Mouse (Mus musculus) bone marrow, adult 2 months (tissue): ENCODE data around the gene Pde5a.

Experiments
- CTCF ChIP-seq: fragments of 200-500 bp; IDR thresholded peaks from 2 replicates; pipeline ENCODE4 v1.5.1; 2011; ENCODE audit warnings: low read length, control low read depth; ENCODE audit not compliant: control insufficient read depth, insufficient read depth
- POLR2A ChIP-seq: fragments of 200-500 bp; IDR thresholded peaks from 2 replicates; pipeline ENCODE4 v1.6.1; 2011; ENCODE audit warnings: low read depth, mild to moderate bottlenecking, control low read depth, low read length, borderline replicate concordance; ENCODE audit not compliant: control insufficient read depth

GRCm38 (mm10) chr3:122684832-122685231, 43.9 kb upstream of the Pde5a start:
- no peak for TF ChIP-seq CTCF
- TF ChIP-seq POLR2A: no peak
